Mouse (Mus musculus): ENCODE data around the gene Pif1. TPM values are rescaled to one million over a fixed set of nuclear protein-coding genes. Genes with fewer than 3 reads are reported as not detected.

Gene Pif1
- total and polyA plus RNA-seq, 3 experiments, result 14.9 to 15.5 TPM; not detected in 1

DNA sequence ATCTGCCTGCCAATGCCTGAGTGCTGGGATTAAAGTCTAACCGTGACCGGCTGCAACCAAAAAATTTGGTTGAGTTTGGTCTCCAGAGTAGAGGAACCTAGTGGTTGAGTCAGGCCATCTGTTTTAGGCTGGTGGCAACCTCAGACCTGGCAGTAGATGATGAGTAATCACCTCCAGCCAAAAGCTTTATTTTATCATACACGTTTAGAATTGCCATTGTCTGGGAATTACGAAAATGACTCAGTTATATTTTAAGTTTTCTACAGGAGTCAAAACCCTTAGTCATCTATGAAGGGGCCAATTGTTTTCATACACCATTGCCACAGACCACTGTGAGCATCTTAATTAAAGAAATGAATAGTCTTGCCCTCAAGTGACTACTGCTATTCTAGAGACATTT is 50.0 kb downstream of the Pif1 start (continued):
- TF ChIP-seq ZMIZ1 (IDR thresholded peaks at IDR 0.05; ENCODE audit: low read depth, low read length), result no peak

DNA sequence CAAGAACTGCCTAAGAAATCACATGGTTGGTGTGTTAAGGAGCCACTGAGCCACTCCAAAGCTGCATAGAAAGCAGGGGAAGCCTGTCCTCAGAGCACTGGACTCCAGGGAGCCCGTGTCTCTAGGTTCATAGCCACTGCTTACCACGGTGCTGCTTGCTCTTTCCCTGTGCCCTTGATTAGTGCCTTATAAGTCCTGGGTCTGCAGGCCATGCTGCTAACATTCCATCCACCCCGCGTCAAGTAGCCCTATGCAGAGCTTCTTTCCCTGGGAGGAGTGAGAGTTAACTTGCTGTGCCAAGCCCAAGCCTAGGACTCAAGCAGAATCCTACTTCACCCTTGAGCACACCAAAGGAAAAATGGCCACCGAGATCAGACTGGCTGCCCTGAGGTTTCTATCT is 52.1 kb downstream of the Pif1 start:
- Histone ChIP-seq H3K27me3 (ENCODE audit: control insufficient read depth in 1 of 2, insufficient read depth in 2 of 2, low read length in 2 of 2) (peaks cover 0 to 1% of the 10 kb centered on the region in 2 experiments; a peak in 2 of 4 replicates), H3K9ac (ENCODE audit: control insufficient read depth, low read depth, low read length, poor library complexity, severe bottlenecking) (no peak overlapping the region), H3K9me3 (replicated peaks; ENCODE audit: insufficient read depth, low read length) (no peaks in the 10 kb centered on the region), H3K4me3 (ENCODE audit: control insufficient read depth in 1 of 2, insufficient read depth in 1 of 2, low read depth in 2 of 2, low read length in 2 of 2) (no peak overlapping the region), H3K79me2 (ENCODE audit: control insufficient read depth, insufficient read depth, low read length, poor library complexity) (no peaks in the 10 kb centered on the region), H3K4me1 (ENCODE audit: control insufficient read depth in 1 of 2, insufficient read depth in 2 of 2, low read length in 2 of 2) (no peaks in the 10 kb centered on the region), H3K36me3 (ENCODE audit: control insufficient read depth in 1 of 2, insufficient read depth in 2 of 2, low read length in 2 of 2) (no peaks in the 10 kb centered on the region), H3K27ac (ENCODE audit: control insufficient read depth, low read depth, low read length) (no peak overlapping the region)
- no peak for DNase-seq (ENCODE audit: low read depth, low spot score)
- TF ChIP-seq RCOR1 (IDR thresholded peaks at IDR 0.05; ENCODE audit: low read depth, low read length), result no peak
- TF ChIP-seq UBTF (IDR thresholded peaks at IDR 0.05; ENCODE audit: borderline replicate concordance, insufficient read depth, low read depth, low read length), result no peak
- no peak for TF ChIP-seq ZKSCAN1 (IDR thresholded peaks at IDR 0.05; ENCODE audit: low read depth, low read length)
- TF ChIP-seq USF2 (IDR thresholded peaks at IDR 0.05; ENCODE audit: borderline replicate concordance in 1 of 2, insufficient read depth in 1 of 2, low read depth in 1 of 2, low read length in 2 of 2), result no peak
- no peak for TF ChIP-seq TAL1 (IDR thresholded peaks at IDR 0.05; ENCODE audit: low read length)

DNA sequence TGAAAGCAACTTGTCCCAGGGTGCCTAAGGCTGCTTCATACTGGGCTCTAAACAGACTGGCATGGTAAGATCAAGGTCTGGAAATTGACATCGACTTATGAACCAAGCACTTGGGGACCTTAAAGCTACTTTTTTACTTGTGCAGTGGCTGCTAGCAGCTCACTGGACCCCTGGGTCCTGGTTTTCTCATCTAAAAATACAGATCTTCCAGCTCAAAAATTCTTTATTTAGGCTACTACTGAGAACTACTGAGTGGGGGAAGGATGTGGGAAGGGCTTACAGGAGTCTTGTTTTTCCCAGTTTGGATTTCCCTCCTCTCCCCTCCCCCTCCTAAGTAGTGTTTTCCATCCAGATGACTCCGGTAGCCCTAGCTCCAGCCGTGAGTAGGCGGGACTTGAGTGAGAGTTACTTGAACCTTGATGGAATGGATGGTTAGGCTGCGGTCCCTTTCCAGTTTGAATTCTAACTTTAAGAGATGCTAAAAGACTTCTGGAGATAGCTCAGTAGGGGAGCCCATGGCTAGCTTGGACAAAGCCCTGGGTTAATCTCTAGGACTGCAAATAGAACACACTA is 54.0 kb downstream of the Pif1 start:
- H3K27ac ChIP-seq (ENCODE audit: control insufficient read depth, low read depth, low read length), result no peak overlapping the region
- no peak for TF ChIP-seq GABPA (IDR thresholded peaks at IDR 0.05; ENCODE audit: low read depth, low read length)
- no peak for TF ChIP-seq KAT2A (conservative IDR thresholded peaks at IDR 0.05; ENCODE audit: low read depth, low read length)
- no peak for TF ChIP-seq HCFC1 (IDR thresholded peaks at IDR 0.05; ENCODE audit: low read depth, low read length)
- no peak for TF ChIP-seq EP300 (IDR thresholded peaks at IDR 0.05; ENCODE audit: low read depth in 1 of 2, low read length in 2 of 2)

DNA sequence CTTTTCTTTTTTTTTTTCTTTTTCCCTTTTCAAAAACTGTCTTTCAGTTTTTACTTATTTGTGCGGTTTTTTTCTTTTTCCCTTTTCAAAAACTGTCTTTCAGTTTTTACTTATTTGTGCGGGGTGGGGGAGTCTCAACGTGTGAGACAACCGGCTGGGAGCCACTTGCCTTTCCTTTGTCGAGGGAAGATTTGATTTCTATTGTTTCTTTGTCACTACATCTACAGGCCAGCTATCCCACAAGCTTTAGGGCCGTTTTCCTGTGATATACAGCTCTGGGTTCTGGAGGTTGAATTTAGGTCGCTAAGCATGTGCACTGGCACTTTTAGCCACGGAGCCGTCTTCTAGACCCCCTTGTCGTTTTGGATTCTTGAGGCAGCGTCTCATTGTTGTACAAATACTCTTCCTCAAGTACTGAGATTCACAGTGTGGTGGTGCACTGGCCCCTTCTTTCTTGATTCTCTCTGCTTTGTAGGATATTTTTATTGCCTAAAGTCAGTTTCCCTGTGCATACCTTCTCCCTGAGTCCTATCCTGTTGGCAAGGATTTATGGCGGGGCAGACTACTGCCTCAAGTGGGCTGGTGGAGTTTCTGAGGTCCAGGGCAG is 54.6 kb downstream of the Pif1 start:
- peaks cover 0 to 1% of the 10 kb centered on the region in 2 experiments; a peak in 2 of 4 replicates for H3K27me3 ChIP-seq (ENCODE audit: control insufficient read depth in 1 of 2, insufficient read depth in 2 of 2, low read length in 2 of 2)
- no peak overlapping the region for H3K9ac ChIP-seq (ENCODE audit: control insufficient read depth, low read depth, low read length, poor library complexity, severe bottlenecking)
- H3K4me3 ChIP-seq (ENCODE audit: control insufficient read depth in 1 of 2, insufficient read depth in 1 of 2, low read depth in 2 of 2, low read length in 2 of 2), result no peak overlapping the region
- DNase-seq (ENCODE audit: low read depth, low spot score), result no peak
- H3K79me2 ChIP-seq (ENCODE audit: control insufficient read depth, insufficient read depth, low read length, poor library complexity), result no peaks in the 10 kb centered on the region
- H3K9me3 ChIP-seq (replicated peaks; ENCODE audit: insufficient read depth, low read length), result no peaks in the 10 kb centered on the region
- H3K27ac ChIP-seq (ENCODE audit: control insufficient read depth, low read depth, low read length), result no peak overlapping the region
- H3K4me1 ChIP-seq (ENCODE audit: control insufficient read depth in 1 of 2, insufficient read depth in 2 of 2, low read length in 2 of 2), result no peaks in the 10 kb centered on the region
- H3K36me3 ChIP-seq (ENCODE audit: control insufficient read depth in 1 of 2, insufficient read depth in 2 of 2, low read length in 2 of 2), result no peaks in the 10 kb centered on the region
- TF ChIP-seq ETS1 (IDR thresholded peaks at IDR 0.05; ENCODE audit: low read depth, low read length), result no peak
- TF ChIP-seq POLR2A (IDR thresholded peaks at IDR 0.05; ENCODE audit: control insufficient read depth in 1 of 2, insufficient read depth in 1 of 2, low read depth in 1 of 2, low read length in 2 of 2, poor library complexity in 1 of 2), result no peak
- TF ChIP-seq JUND (IDR thresholded peaks at IDR 0.05; ENCODE audit: low read depth, low read length), result no peak
- TF ChIP-seq TAL1 (IDR thresholded peaks at IDR 0.05; ENCODE audit: low read length), result no peak
- no peak for TF ChIP-seq ZKSCAN1 (IDR thresholded peaks at IDR 0.05; ENCODE audit: low read depth, low read length)
- TF ChIP-seq RAD21 (IDR thresholded peaks at IDR 0.05; ENCODE audit: low read depth, low read length), result no peak
- no peak for TF ChIP-seq ZC3H11A (IDR thresholded peaks at IDR 0.05; ENCODE audit: low read depth, low read length)
- TF ChIP-seq GABPA (IDR thresholded peaks at IDR 0.05; ENCODE audit: low read depth, low read length), result no peak
- no peak for TF ChIP-seq MEF2A (IDR thresholded peaks at IDR 0.05; ENCODE audit: extremely low read depth, insufficient replicate concordance, low read depth, low read length, poor library complexity, severe bottlenecking)
- TF ChIP-seq SIN3A (IDR thresholded peaks at IDR 0.05; ENCODE audit: low read length), result no peak
- no peak for TF ChIP-seq CHD2 (IDR thresholded peaks at IDR 0.05; ENCODE audit: low read length)
- TF ChIP-seq USF1 (IDR thresholded peaks at IDR 0.05; ENCODE audit: low read depth, low read length), result no peak
- TF ChIP-seq ELF1 (IDR thresholded peaks at IDR 0.05; ENCODE audit: low read depth, low read length), result no peak
- no peak for TF ChIP-seq CHD1 (IDR thresholded peaks at IDR 0.05; ENCODE audit: low read depth, low read length)
- no peak for TF ChIP-seq NRF1 (IDR thresholded peaks at IDR 0.05; ENCODE audit: insufficient read depth, low read depth, low read length, poor library complexity, severe bottlenecking)

More for the DNA sequence above, 54.0 kb downstream of the Pif1 start:
- Histone ChIP-seq H3K27me3 (ENCODE audit: control insufficient read depth in 1 of 2, insufficient read depth in 2 of 2, low read length in 2 of 2) (peaks cover 0 to 1% of the 10 kb centered on the region in 2 experiments; a peak in 2 of 4 replicates), H3K9ac (ENCODE audit: control insufficient read depth, low read depth, low read length, poor library complexity, severe bottlenecking) (no peak overlapping the region), H3K36me3 (ENCODE audit: control insufficient read depth in 1 of 2, insufficient read depth in 2 of 2, low read length in 2 of 2) (no peaks in the 10 kb centered on the region), H3K9me3 (replicated peaks; ENCODE audit: insufficient read depth, low read length) (no peaks in the 10 kb centered on the region), H3K4me1 (ENCODE audit: control insufficient read depth in 1 of 2, insufficient read depth in 2 of 2, low read length in 2 of 2) (no peaks in the 10 kb centered on the region), H3K4me3 (ENCODE audit: control insufficient read depth in 1 of 2, insufficient read depth in 1 of 2, low read depth in 2 of 2, low read length in 2 of 2) (no peak overlapping the region), H3K79me2 (ENCODE audit: control insufficient read depth, insufficient read depth, low read length, poor library complexity) (no peaks in the 10 kb centered on the region)
- no peak for DNase-seq (ENCODE audit: low read depth, low spot score)

Data from MEL (cell line).